In genomic region chr4:108217332-108218179, GRCm38 (mm10) we compare ENCODE assay signal across 8 mouse cellular contexts. TPM values are rescaled to one million over a fixed set of nuclear protein-coding genes. Genes with fewer than 3 reads are reported as not detected.
DNase-seq lines count a peak whose midpoint lies in the region; ATAC-seq and TF ChIP-seq lines count a peak whose summit lies in the region.

TSS of gene Zyg11a (minus strand) at chr4:108218048.

- no peak for TF ChIP-seq CTCF in left cerebral cortex, adult 2 months (IDR thresholded peaks at IDR 0.05)
- TF ChIP-seq CTCF in heart, postnatal 0 days (IDR thresholded peaks at IDR 0.05; ENCODE audit: low read depth), result no peak

- H3K4me1 ChIP-seq in heart, postnatal 0 days (ENCODE audit: control insufficient read depth, insufficient read depth), result 0 out of 2 replicates have a peak, but pooled peaks cover 8% of the 10 kb centered on the region
- peaks cover 4% of the 10 kb centered on the region; the same call in 1 of the 2 replicates for H3K4me1 ChIP-seq in midbrain, embryonic 16.5 days (ENCODE audit: control insufficient read depth, insufficient read depth, low read length)

- peaks cover 32% of the 10 kb centered on the region for H3K27me3 ChIP-seq in heart, postnatal 0 days (ENCODE audit: control insufficient read depth, insufficient read depth, low read length)
- H3K27me3 ChIP-seq in midbrain, embryonic 16.5 days (ENCODE audit: control insufficient read depth, insufficient read depth, low read depth, low read length), result peaks cover 29% of the 10 kb centered on the region

- H3K9me3 ChIP-seq in heart, postnatal 0 days (replicated peaks; ENCODE audit: control insufficient read depth, low read length), result no peaks in the 10 kb centered on the region
- H3K9me3 ChIP-seq in midbrain, embryonic 16.5 days (replicated peaks; ENCODE audit: control insufficient read depth, low read length, poor library complexity, severe bottlenecking), result no peaks in the 10 kb centered on the region

- H3K36me3 ChIP-seq in heart, postnatal 0 days (replicated peaks; ENCODE audit: control insufficient read depth, insufficient read depth, low read length), result no peaks in the 10 kb centered on the region
- H3K36me3 ChIP-seq in midbrain, embryonic 16.5 days (ENCODE audit: control insufficient read depth, insufficient read depth, low read length), result no peaks in the 10 kb centered on the region

- H3K4me2 ChIP-seq in heart, postnatal 0 days (ENCODE audit: low read depth, low read length), result peak within 1 kb of the TSS; percentile 64
- peak within 1 kb of the TSS; percentile 54 for H3K4me2 ChIP-seq in midbrain, embryonic 16.5 days (ENCODE audit: low read length)

- no peak for TF ChIP-seq EP300 in heart, postnatal 0 days (IDR thresholded peaks at IDR 0.05; ENCODE audit: low read depth)

- no peak within 1 kb of the TSS for H3K27ac ChIP-seq in left cerebral cortex, adult 2 months
- no peak within 1 kb of the TSS for H3K27ac ChIP-seq in heart, postnatal 0 days (ENCODE audit: low read depth)
- H3K27ac ChIP-seq in midbrain, embryonic 16.5 days (ENCODE audit: low read length), result no peak within 1 kb of the TSS

- H3K9ac ChIP-seq in heart, postnatal 0 days (replicated peaks; ENCODE audit: low read depth, low read length), result no peak within 1 kb of the TSS
- H3K9ac ChIP-seq in midbrain, embryonic 16.5 days (ENCODE audit: low read depth, low read length), result no peak within 1 kb of the TSS

- intact Hi-C loops in left cerebral cortex, adult 2 months (cut with DNase I), result no loop called here
- intact Hi-C loops in left cerebral cortex, postnatal 25 days (cut with DNase I), result loop anchor here (10.0 kb wide), 1 partner anchor 217 kb away; no protein-coding TSS in a partner anchor

- H3K4me3 ChIP-seq in left cerebral cortex, adult 2 months, result 0 out of 2 replicates have a peak within 1 kb of the TSS, but pooled peaks have one; percentile 9
- H3K4me3 ChIP-seq in heart, postnatal 0 days (ENCODE audit: low read depth, low read length), result peak within 1 kb of the TSS; percentile 48
- H3K4me3 ChIP-seq in midbrain, embryonic 16.5 days (ENCODE audit: low read depth, low read length), result peak within 1 kb of the TSS; percentile 38

- ATAC-seq in heart, postnatal 0 days (ENCODE audit: insufficient read depth, low read depth), result peak; percentile 36
- ATAC-seq in midbrain, embryonic 16.5 days, result no peak
- no peak for ATAC-seq in megakaryocyte-erythroid progenitor cell, adult 5-6 weeks (replicated peaks; ENCODE audit: low FRiP score, low TSS enrichment, poor library complexity, severe bottlenecking)

- WGBS in heart, postnatal 0 days, result 4% methylated on average over 72 of the region's 107 CpGs
- 1% methylated on average over 97 of the region's 107 CpGs for WGBS in midbrain, embryonic 16.5 days

- DNase-seq in left cerebral cortex, adult 2 months (ENCODE audit: extremely low spot score in 1 of 2, low spot score in 2 of 2), result no peak
- no peak for DNase-seq in left cerebral cortex, postnatal 25 days (ENCODE audit: low spot score in 2 of 2)
- peak; percentile 15 for DNase-seq in adrenal gland, postnatal 25 days
- DNase-seq in heart, postnatal 0 days (ENCODE audit: low spot score), result no peak
- peak; percentile 19 to 61 for DNase-seq in kidney, postnatal 36 days
- no peak for DNase-seq in frontal cortex, postnatal 10 days (ENCODE audit: low spot score in 2 of 2)

RNA-seq across cellular contexts. Expression of gene Zyg11a, which starts in this region (rescaled TPM):
- total RNA-seq in left cerebral cortex, adult 2 months (2021), result not detected
- not detected for total RNA-seq in left cerebral cortex, postnatal 25 days (2021)
- total RNA-seq in adrenal gland, postnatal 25 days (2021), result 0.36 TPM in 1 of 2 replicates, not detected in the other
- not detected in 2 replicates for total RNA-seq in heart, postnatal 0 days (2014; rRNA removed; ENCODE audit: low replicate concordance)
- not detected in 2 replicates for polyA plus RNA-seq in heart, postnatal 0 days (2015; fragmentation: Nextera tagmentation; extraction: Ambion mirVana)
- not detected in 2 replicates for polyA plus RNA-seq in midbrain, embryonic 16.5 days (2015; fragmentation: Nextera tagmentation; extraction: Ambion mirVana)
- total RNA-seq in megakaryocyte-erythroid progenitor cell, adult 5-6 weeks (2014; fragmentation: Nextera tagmentation), result not detected in 2 replicates
- not detected in 2 replicates for total RNA-seq in megakaryocyte-erythroid progenitor cell, adult 5-6 weeks (2017)

Comparison
In these comparisons a context has a peak if more than half of its experiments do, and no peak if none do; other contexts are left out.
1. Peak in DNase-seq in adrenal gland, postnatal 25 days; RNA of the gene not detected or under 1 TPM.
2. Peak in ATAC-seq, H3K4me3 ChIP-seq and H3K4me2 ChIP-seq in heart, postnatal 0 days; RNA of the gene not detected or under 1 TPM.
3. DNase-seq: peak in kidney, postnatal 36 days (2 of 2); none in left cerebral cortex, adult 2 months (0 of 2), left cerebral cortex, postnatal 25 days (0 of 2), heart, postnatal 0 days (single experiment) and frontal cortex, postnatal 10 days (0 of 2).
4. Peak in every context shown above with its lines, with median percentiles within 50 percentile points of each other: H3K4me3 ChIP-seq.